Mouse (Mus musculus) forebrain, embryonic 14.5 days (tissue): ENCODE measurements around the gene Tal1. TPM values are rescaled to one million over a fixed set of nuclear protein-coding genes. Genes with fewer than 3 reads are reported as not detected.

Experiments used
- ATAC-seq: fragments of 200-750 bp; cut with Nextera tagmentation; 2 replicates; pipeline ENCODE4 v1.8.0; 2017; ENCODE audit warnings: mild to moderate bottlenecking, moderate library complexity
- DNase-seq: peaks from one replicate; pipeline ENCODE4 v3.0.0-alpha.2; 2015; ENCODE audit warnings: low spot score
- H3K27ac ChIP-seq: fragments of 300-500 bp; sonication (generic); 2 replicates; pipeline ENCODE4 v1.5.1; 2014; ENCODE audit warnings: low read depth, mild to moderate bottlenecking, control low read depth, low read length, moderate library complexity
- H3K27me3 ChIP-seq: fragments of 300-500 bp; sonication (generic); replicated peaks from 2 replicates; pipeline ENCODE4 v1.6.1; 2014; ENCODE audit warnings: low read length, control low read depth, mixed read lengths; ENCODE audit not compliant: control insufficient read depth, insufficient read depth
- H3K36me3 ChIP-seq: fragments of 300-500 bp; sonication (generic); 2 replicates; pipeline ENCODE4 v1.6.1; 2014; ENCODE audit warnings: low read length, control low read depth; ENCODE audit not compliant: control insufficient read depth, insufficient read depth
- H3K4me1 ChIP-seq: fragments of 300-500 bp; sonication (generic); 2 replicates; pipeline ENCODE4 v1.6.1; 2014; ENCODE audit warnings: antibody characterized with exemption, low read length, control low read depth; ENCODE audit not compliant: control insufficient read depth, insufficient read depth
- H3K4me2 ChIP-seq: fragments of 300-500 bp; sonication (generic); 2 replicates; pipeline ENCODE4 v1.6.1; 2014; ENCODE audit warnings: mild to moderate bottlenecking, control low read depth, low read length
- H3K4me3 ChIP-seq: fragments of 300-500 bp; sonication (generic); 2 replicates; pipeline ENCODE4 v1.5.1; 2014; ENCODE audit warnings: low read depth, low read length, control low read depth
- H3K9ac ChIP-seq: fragments of 300-500 bp; sonication (generic); 2 replicates; pipeline ENCODE4 v1.6.1; 2014; ENCODE audit warnings: mild to moderate bottlenecking, low read length, control low read depth, moderate library complexity
- H3K9me3 ChIP-seq: fragments of 300-500 bp; sonication (generic); replicated peaks from 2 replicates; pipeline ENCODE4 v1.6.1; 2016; ENCODE audit warnings: low read length, control low read depth, mixed read lengths; ENCODE audit not compliant: control insufficient read depth
- WGBS: fragments of 180-500 bp; shearing (Covaris S2); extraction: QIAGEN DNeasy Blood & Tissue Kit; methylation state at CpG from one replicate; pipeline ENCODE4 v1.1.7; 2014; 5-methylcytosine and 5-hydroxymethylcytosine counted together
- polyA plus RNA-seq: library from polyadenylated mRNA; unstranded; fragments of >200 nt; fragmentation: Nextera tagmentation; extraction: Ambion mirVana; gene quantifications from 2 replicates; pipeline ENCODE4 v1.2.1, GENCODE M21; 2014

Gene Tal1
- polyA plus RNA-seq, 1 experiment from 2014 or later: 1.0 TPM

GRCm38 (mm10) chr4:115060753-115061152 lies 4.5 kb downstream of the Tal1 start:
- ATAC-seq: no peak
- no peak overlapping the region for H3K4me3 ChIP-seq

GRCm38 (mm10) chr4:115062540-115062874 lies 6.3 kb downstream of the Tal1 start:
- H3K9ac ChIP-seq: no peak overlapping the region
- peak overlapping the region; percentile 48; the same call in 1 of the 2 replicates for H3K4me3 ChIP-seq
- peaks cover 3% of the 10 kb centered on the region; the same call in 1 of the 2 replicates for H3K4me1 ChIP-seq
- H3K27me3 ChIP-seq: peaks cover 84% of the 10 kb centered on the region
- no peaks in the 10 kb centered on the region for H3K9me3 ChIP-seq
- H3K36me3 ChIP-seq: no peaks in the 10 kb centered on the region
- DNase-seq: no peak
- under 1% methylated on average over 9 of the region's 9 CpGs for WGBS
- ATAC-seq: peak; percentile 19; the same call in 1 of the 2 replicates
- peak overlapping the region; percentile 96 for H3K4me2 ChIP-seq
- H3K27ac ChIP-seq: no peak overlapping the region

More at GRCm38 (mm10) chr4:115060753-115061152, 4.5 kb downstream of the Tal1 start:
- WGBS: 13% methylated on average over 3 of the region's 3 CpGs
- H3K9ac ChIP-seq: no peak overlapping the region
- peaks cover 91% of the 10 kb centered on the region for H3K27me3 ChIP-seq
- no peaks in the 10 kb centered on the region for H3K9me3 ChIP-seq
- no peak overlapping the region for H3K4me2 ChIP-seq
- DNase-seq: no peak
- no peak overlapping the region for H3K27ac ChIP-seq
- no peaks in the 10 kb centered on the region for H3K36me3 ChIP-seq
- peaks cover 5% of the 10 kb centered on the region; the same call in 1 of the 2 replicates for H3K4me1 ChIP-seq

- peaks cover 3% of the 10 kb centered on the region; the same call in 1 of the 2 replicates for H3K4me1 ChIP-seq
- peak overlapping the region; percentile 96 for H3K4me2 ChIP-seq
- H3K9ac ChIP-seq: peak overlapping the region; percentile 58
- H3K9me3 ChIP-seq: no peaks in the 10 kb centered on the region
- peak overlapping the region; percentile 48 for H3K4me3 ChIP-seq
- H3K27me3 ChIP-seq: peaks cover 80% of the 10 kb centered on the region
- under 1% methylated on average over 52 of the region's 58 CpGs for WGBS
- H3K36me3 ChIP-seq: no peaks in the 10 kb centered on the region
- peak; percentile 63 for DNase-seq
- peak; percentile 87 for ATAC-seq
- no peak overlapping the region for H3K27ac ChIP-seq
Measured at GRCm38 (mm10) chr4:115062875-115063517, 6.8 kb downstream of the Tal1 start.

GRCm38 (mm10) chr4:115063518-115064239 lies 7.5 kb downstream of the Tal1 start:
- H3K27me3 ChIP-seq: peaks cover 75% of the 10 kb centered on the region
- peak overlapping the region; percentile 96 for H3K4me2 ChIP-seq
- DNase-seq: no peak
- H3K36me3 ChIP-seq: no peaks in the 10 kb centered on the region
- 3% methylated on average over 31 of the region's 31 CpGs for WGBS
- H3K27ac ChIP-seq: no peak overlapping the region
- peak; percentile 38; the same call in 1 of the 2 replicates for ATAC-seq
- peak overlapping the region; percentile 58 for H3K9ac ChIP-seq
- H3K4me3 ChIP-seq: peak overlapping the region; percentile 48
- peaks cover 3% of the 10 kb centered on the region; the same call in 1 of the 2 replicates for H3K4me1 ChIP-seq
- H3K9me3 ChIP-seq: no peaks in the 10 kb centered on the region

- Histone ChIP-seq H3K9ac (no peak overlapping the region), H3K4me1 (no peaks in the 10 kb centered on the region), H3K27ac (no peak overlapping the region), H3K27me3 (no peaks in the 10 kb centered on the region), H3K36me3 (no peaks in the 10 kb centered on the region), H3K4me3 (no peak overlapping the region), H3K4me2 (no peak overlapping the region), H3K9me3 (no peaks in the 10 kb centered on the region)
- WGBS: 47% methylated on average over 1 of the region's 1 CpGs
- DNase-seq: no peak
- no peak for ATAC-seq
Measured at GRCm38 (mm10) chr4:115071668-115072067, 15.4 kb downstream of the Tal1 start.

- H3K9me3 ChIP-seq: no peaks in the 10 kb centered on the region
- no peak overlapping the region for H3K4me2 ChIP-seq
- H3K27me3 ChIP-seq: no peaks in the 10 kb centered on the region
- no peak overlapping the region for H3K27ac ChIP-seq
- 96% methylated on average over 1 of the region's 1 CpGs for WGBS
- no peak overlapping the region for H3K9ac ChIP-seq
- ATAC-seq: no peak
- H3K36me3 ChIP-seq: no peaks in the 10 kb centered on the region
- no peak overlapping the region for H3K4me3 ChIP-seq
- H3K4me1 ChIP-seq: peaks cover 11% of the 10 kb centered on the region
- no peak for DNase-seq
Measured at GRCm38 (mm10) chr4:115074789-115075188, 18.6 kb downstream of the Tal1 start.

- no peaks in the 10 kb centered on the region for H3K27me3 ChIP-seq
- no peak overlapping the region for H3K9ac ChIP-seq
- DNase-seq (no peak), ATAC-seq (no peak)
- no peak overlapping the region for H3K4me2 ChIP-seq
- H3K4me1 ChIP-seq: peaks cover 15% of the 10 kb centered on the region
- 29% methylated on average over 3 of the region's 3 CpGs for WGBS
- no peak overlapping the region for H3K4me3 ChIP-seq
- H3K36me3 ChIP-seq: no peaks in the 10 kb centered on the region
- no peak overlapping the region for H3K27ac ChIP-seq
- H3K9me3 ChIP-seq: no peaks in the 10 kb centered on the region
Measured at GRCm38 (mm10) chr4:115075204-115075915, 19.1 kb downstream of the Tal1 start.

- Histone ChIP-seq H3K27me3 (no peaks in the 10 kb centered on the region), H3K4me1 (peaks cover 15% of the 10 kb centered on the region), H3K27ac (peak overlapping the region; percentile 62; the same call in 1 of the 2 replicates), H3K9ac (peak overlapping the region; percentile 41; the same call in 1 of the 2 replicates), H3K4me2 (0 out of 2 replicates have a peak overlapping the region, but pooled peaks have one; percentile 5), H3K36me3 (no peaks in the 10 kb centered on the region), H3K9me3 (no peaks in the 10 kb centered on the region), H3K4me3 (no peak overlapping the region)
- DNase-seq (peak; percentile 86), ATAC-seq (peak; percentile 89)
- 12% methylated on average over 10 of the region's 10 CpGs for WGBS
Measured at GRCm38 (mm10) chr4:115078892-115079820, 22.9 kb downstream of the Tal1 start.
